Mouse (Mus musculus) right cerebral cortex, postnatal 10 days (tissue): ENCODE measurements at regions not wholly inside any gene's neighbourhood (a gene's known extent, or its start where the extent isn't known, plus 50 kb on each side); places are given as distances from the start of the nearest gene placed in this dataset.

Source experiments
- DNase-seq, 2 experiments: peaks; one replicate each; pipeline ENCODE4 v3.0.0; 2021; ENCODE audit warnings: low spot score in 2 of 2

DNA sequence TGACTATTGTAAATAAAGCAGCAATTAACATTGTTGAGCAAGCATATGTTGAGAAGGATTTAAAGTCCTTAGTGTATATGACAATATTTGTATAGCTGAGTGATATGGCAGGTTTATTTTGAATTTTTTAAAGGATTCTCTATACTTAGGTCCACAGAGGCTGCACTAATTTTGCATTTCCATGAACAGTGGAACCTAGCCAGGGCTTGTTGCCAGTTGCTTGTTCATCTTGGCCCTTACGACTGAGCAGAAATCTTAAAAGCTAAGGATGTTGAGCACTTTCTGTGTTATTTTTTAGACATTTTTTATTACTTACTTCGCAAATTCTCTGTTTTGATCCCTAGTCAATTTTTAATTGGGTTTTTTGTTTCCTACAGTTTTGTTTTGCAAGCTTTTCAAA lies 417.8 kb downstream of the Cdh7 start:
- peak; percentile 23 to 33 for DNase-seq

DNA sequence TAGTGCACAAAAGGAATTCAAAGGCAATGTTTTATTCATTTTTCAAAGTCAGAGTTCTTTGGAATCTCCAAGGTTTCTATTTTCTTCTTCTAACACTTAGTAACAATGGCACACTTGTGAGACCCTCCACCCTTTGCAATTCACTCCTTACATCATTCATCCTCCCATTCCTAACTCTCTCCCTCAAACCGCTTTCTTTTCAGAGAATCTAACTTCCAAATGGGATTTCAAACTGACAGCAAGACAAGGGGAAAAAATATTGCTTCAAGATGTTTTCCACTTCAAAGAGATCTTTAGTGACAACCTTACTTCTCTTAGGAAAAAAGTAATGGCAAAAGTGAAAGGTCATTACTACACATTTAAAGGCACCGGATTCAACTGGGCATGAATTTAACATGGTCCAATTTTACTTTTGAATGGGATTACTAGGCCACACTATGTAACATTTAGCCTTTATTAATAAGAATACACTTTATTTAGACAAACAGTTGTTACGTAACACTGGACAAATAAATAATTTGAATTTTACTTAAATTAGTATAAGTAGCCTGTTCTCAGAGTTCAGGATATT lies 465.6 kb downstream of the Cdh7 start:
- no peak for DNase-seq

DNA sequence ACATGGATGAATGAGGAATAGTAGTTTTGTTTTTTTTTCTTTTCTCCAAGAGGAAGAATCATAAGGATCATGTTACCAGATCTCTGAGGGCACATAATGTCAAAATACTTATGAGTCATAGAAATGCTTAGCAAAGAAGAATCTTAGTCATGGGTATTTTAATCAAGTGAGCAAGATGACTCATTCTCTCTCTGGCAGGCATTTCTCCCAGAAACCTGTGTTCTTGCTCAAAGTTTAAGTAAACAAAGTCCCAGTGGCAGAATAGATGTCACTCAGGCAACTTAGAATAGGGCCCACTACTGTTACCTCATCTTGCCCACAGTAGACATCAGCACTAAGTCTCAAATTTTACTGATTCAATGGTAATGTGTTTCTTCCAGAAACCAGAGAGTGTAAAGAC lies 493.9 kb downstream of the Cdh19 start:
- DNase-seq, result no peak

DNA sequence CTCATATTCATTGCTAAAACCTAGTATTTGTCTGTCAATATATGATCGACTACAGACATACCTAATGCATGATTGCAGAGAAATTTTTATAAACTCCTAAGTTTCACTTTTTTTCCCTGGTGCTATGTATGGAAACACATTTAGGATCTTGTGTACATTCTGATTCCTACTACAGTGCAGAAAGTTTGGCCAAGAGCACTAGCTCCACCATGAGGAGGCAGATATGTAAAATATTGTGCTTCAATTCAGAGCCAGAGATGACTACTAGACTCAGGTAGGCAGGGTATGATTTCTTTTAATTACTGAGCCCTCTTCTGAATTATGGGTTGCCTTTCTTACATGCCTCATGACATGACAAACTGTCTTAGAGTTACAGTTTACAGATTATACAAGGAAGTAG lies 488.0 kb downstream of the Cdh19 start:
- peak; percentile 17 to 20 for DNase-seq
